Mouse (Mus musculus): ENCODE measurements around the gene Sgpl1. TPM values are rescaled to one million over a fixed set of nuclear protein-coding genes. Genes with fewer than 3 reads are reported as not detected.
A peak's percentile ranks its signal among the peaks of the same experiment; 100 is the strongest.

Gene Sgpl1
- polyA plus RNA-seq (2015; fragmentation: Nextera tagmentation; extraction: Ambion mirVana): 110 and 147 TPM in 2 replicates

DNA sequence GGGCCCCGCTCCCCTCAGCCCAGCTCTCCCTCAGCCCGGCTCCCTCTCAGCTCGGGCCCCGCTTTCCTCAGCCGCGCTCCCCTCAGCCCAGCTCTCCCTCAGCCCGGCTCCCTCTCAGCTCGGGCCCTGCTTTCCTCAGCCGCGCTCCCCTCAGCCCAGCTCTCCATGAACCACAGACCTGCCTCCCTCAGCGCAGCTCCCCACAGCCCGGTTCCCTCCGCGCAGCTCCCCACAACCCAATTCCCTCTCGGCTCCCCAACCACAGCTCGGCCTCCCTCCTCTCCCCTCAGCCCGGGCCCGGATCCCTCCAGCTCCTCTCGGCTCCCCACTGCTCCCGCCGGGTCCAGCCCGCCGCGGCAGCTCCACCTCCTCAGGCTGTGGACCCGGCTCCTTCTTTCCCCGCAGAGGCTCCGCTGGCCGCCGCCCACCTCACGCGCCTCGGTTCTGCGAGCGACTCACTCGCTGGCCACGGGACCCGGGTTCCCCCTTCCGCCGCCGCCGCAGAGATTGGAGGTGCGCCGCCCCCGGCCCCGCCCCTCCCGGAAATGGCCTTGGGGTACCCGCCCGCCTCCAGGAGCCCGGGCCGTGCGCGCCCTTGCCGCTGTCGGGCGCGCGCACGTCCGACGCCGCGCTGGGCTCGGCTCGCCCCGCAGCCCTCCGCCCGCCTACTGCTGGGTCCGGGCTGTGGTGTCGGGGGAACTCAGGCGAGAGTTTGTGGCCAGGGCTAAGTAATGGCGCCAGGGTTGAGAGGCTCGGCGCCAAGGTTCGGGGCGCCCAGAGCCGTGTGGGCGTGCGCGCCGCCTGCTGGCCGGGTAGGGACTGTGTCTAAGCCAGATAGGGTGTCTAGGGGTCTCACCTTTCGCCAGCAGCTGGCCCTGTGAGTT, at the start of gene Sgpl1:
TSS of gene Sgpl1 (minus strand) at position 547 of the 884 bp plus-strand sequence.
- no peaks in the 10 kb centered on the region for H3K36me3 ChIP-seq (ENCODE audit: control insufficient read depth, insufficient read depth, low read length)
- peak within 1 kb of the TSS; percentile 91 for H3K9ac ChIP-seq (ENCODE audit: low read depth, low read length)

DNA sequence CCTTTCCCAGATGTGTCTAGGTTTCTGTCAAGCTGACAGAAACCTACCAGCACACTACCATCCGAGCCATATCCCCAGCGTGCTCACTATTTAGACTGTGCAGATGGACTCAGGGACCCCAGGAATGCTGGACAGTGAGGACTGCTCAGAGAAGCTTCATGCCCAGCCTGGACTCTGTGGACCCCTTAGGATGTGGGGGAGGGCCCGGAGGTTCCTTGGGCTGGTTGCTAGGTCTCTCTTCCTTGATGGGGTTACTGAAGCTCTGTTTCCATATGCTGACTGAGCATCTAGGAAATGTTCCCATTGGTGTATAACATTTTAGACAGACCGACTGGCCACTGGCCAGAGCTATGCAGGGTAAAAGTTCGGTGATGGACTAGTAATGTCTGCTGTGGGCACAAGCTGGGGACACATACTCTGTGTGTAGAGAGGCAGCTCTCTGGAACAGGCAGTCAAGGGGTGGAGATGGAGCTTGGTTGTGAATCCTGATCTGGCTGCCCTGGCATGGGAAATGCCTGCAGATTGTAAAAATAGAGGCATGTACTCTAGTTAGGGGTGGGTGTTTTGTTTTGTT, 48.3 kb upstream of the Sgpl1 start:
- no peaks in the 10 kb centered on the region for H3K36me3 ChIP-seq (ENCODE audit: control insufficient read depth, insufficient read depth, low read length)
- H3K4me2 ChIP-seq (ENCODE audit: low read depth, low read length): no peak overlapping the region
- H3K27ac ChIP-seq (ENCODE audit: low read length): no peak overlapping the region
- no peak overlapping the region for H3K4me3 ChIP-seq (ENCODE audit: low read length)
- H3K9me3 ChIP-seq (ENCODE audit: control insufficient read depth, low read length): no peaks in the 10 kb centered on the region
- no peak for ATAC-seq
- 84% methylated on average over 5 of the region's 5 CpGs for WGBS
- no peaks in the 10 kb centered on the region for H3K27me3 ChIP-seq (replicated peaks; ENCODE audit: control insufficient read depth, insufficient read depth, low read length)
- no peak overlapping the region for H3K9ac ChIP-seq (ENCODE audit: low read depth, low read length)
- H3K4me1 ChIP-seq (ENCODE audit: control insufficient read depth, insufficient read depth, low read length): no peaks in the 10 kb centered on the region

More for the DNA sequence above, at the start of gene Sgpl1:
- ATAC-seq: peak; percentile 91
- Histone ChIP-seq H3K4me1 (ENCODE audit: control insufficient read depth, insufficient read depth, low read length) (peaks cover 6% of the 10 kb centered on the region), H3K4me3 (ENCODE audit: low read length) (peak within 1 kb of the TSS; percentile 66), H3K27me3 (replicated peaks; ENCODE audit: control insufficient read depth, insufficient read depth, low read length) (no peaks in the 10 kb centered on the region), H3K27ac (ENCODE audit: low read length) (peak within 1 kb of the TSS; percentile 84), H3K9me3 (ENCODE audit: control insufficient read depth, low read length) (no peaks in the 10 kb centered on the region), H3K4me2 (ENCODE audit: low read depth, low read length) (peak within 1 kb of the TSS; percentile 89)
- WGBS: under 1% methylated on average over 81 of the region's 82 CpGs

DNA sequence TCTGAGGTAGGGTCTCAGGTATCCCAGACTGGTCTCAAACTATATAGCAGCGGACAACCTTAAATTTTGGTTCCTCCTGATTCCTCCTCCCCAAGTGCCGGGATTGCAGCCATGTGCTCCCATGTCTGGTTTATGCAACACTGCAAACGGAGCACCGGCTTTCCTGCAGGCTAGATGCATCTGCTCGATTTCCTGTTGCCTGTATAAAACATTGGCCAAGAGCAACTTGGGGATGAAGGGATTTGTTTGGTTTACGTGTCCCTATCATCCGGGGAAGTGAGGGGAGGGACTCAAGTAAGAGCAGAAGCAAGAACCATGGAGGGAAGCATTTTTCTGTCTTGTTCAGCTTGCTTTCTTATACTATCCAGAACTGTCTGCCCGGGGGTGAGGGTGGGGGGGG, 47.7 kb upstream of the Sgpl1 start:
- H3K4me2 ChIP-seq (ENCODE audit: low read depth, low read length): no peak overlapping the region
- H3K27me3 ChIP-seq (replicated peaks; ENCODE audit: control insufficient read depth, insufficient read depth, low read length): no peaks in the 10 kb centered on the region
- H3K9ac ChIP-seq (ENCODE audit: low read depth, low read length): no peak overlapping the region
- no peaks in the 10 kb centered on the region for H3K36me3 ChIP-seq (ENCODE audit: control insufficient read depth, insufficient read depth, low read length)
- no peak overlapping the region for H3K27ac ChIP-seq (ENCODE audit: low read length)
- no peak overlapping the region for H3K4me3 ChIP-seq (ENCODE audit: low read length)
- 59% methylated on average over 8 of the region's 8 CpGs for WGBS
- H3K9me3 ChIP-seq (ENCODE audit: control insufficient read depth, low read length): no peaks in the 10 kb centered on the region
- no peak for ATAC-seq
- H3K4me1 ChIP-seq (ENCODE audit: control insufficient read depth, insufficient read depth, low read length): no peaks in the 10 kb centered on the region

DNA sequence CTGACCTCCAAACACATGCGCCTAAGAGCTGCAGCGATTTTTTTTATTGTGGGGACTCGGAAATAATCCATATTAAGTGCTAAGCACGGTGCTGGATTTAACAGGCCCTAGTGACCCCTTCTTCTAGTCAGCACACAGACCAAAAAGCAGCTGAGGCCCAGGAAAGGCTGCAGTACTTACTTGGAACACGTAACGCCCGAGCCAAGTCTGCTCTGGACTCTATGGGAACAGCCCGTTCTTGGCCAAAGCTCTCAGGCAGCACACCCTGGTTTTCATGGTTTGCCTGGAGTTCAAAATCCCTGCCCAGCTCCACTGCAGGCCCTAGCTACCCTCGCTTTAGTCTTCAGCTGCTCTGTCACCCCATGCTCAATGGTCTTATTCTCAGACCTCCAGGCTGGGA, 47.1 kb upstream of the Sgpl1 start:
- H3K9me3 ChIP-seq (ENCODE audit: control insufficient read depth, low read length): no peaks in the 10 kb centered on the region
- WGBS: 81% methylated on average over 9 of the region's 9 CpGs
- no peaks in the 10 kb centered on the region for H3K27me3 ChIP-seq (replicated peaks; ENCODE audit: control insufficient read depth, insufficient read depth, low read length)
- H3K4me1 ChIP-seq (ENCODE audit: control insufficient read depth, insufficient read depth, low read length): no peaks in the 10 kb centered on the region
- H3K4me2 ChIP-seq (ENCODE audit: low read depth, low read length): no peak overlapping the region
- H3K27ac ChIP-seq (ENCODE audit: low read length): no peak overlapping the region
- H3K9ac ChIP-seq (ENCODE audit: low read depth, low read length): no peak overlapping the region
- no peak overlapping the region for H3K4me3 ChIP-seq (ENCODE audit: low read length)
- ATAC-seq: no peak
- H3K36me3 ChIP-seq (ENCODE audit: control insufficient read depth, insufficient read depth, low read length): no peaks in the 10 kb centered on the region

DNA sequence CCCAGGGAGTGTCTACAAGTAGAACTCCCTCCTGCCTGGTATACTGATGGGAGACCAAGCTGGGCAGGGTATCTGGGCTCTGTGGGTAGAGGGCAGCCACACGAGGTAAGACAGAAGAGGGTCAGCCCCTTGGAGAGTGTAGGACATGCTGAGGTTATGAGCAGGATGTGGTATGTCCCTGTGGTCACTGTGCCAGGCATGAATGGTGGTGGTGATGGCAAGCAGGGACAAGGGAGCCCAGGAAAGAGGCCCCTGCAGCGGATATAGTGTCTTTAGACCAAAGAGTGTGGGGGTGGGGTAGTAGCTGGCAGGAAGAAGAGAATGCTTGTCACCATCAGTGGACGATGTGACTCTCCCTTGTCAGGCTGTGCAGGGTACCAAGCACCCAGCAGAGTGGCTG, 40.5 kb upstream of the Sgpl1 start:
- ATAC-seq: no peak
- 66% methylated on average over 3 of the region's 3 CpGs for WGBS
- H3K36me3 ChIP-seq (ENCODE audit: control insufficient read depth, insufficient read depth, low read length): no peaks in the 10 kb centered on the region

DNA sequence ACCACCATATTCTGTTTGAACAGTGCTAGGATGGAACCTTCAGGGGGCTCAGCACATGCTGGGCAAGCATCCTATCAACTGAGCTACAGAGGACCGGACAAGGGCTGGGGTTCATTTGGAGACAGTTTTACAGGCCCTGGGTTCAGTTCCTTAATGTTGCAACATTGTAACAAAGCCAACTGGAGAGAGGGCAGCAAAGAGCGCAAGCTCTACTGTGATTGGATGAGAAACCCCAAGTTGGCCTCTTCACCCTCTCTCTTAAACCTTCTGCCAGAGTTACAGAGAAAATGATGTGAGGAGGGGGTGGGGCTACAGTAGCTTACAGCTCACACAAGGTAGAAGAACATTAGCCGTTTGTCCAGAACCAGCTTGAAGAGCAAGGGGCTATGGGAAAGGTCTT, 39.5 kb upstream of the Sgpl1 start:
- Histone ChIP-seq H3K36me3 (ENCODE audit: control insufficient read depth, insufficient read depth, low read length) (no peaks in the 10 kb centered on the region), H3K9me3 (ENCODE audit: control insufficient read depth, low read length) (no peaks in the 10 kb centered on the region), H3K9ac (ENCODE audit: low read depth, low read length) (no peak overlapping the region), H3K27ac (ENCODE audit: low read length) (no peak overlapping the region), H3K4me2 (ENCODE audit: low read depth, low read length) (no peak overlapping the region), H3K4me3 (ENCODE audit: low read length) (no peak overlapping the region), H3K4me1 (ENCODE audit: control insufficient read depth, insufficient read depth, low read length) (no peaks in the 10 kb centered on the region; the same call in 1 of the 2 replicates), H3K27me3 (replicated peaks; ENCODE audit: control insufficient read depth, insufficient read depth, low read length) (no peaks in the 10 kb centered on the region)
- WGBS: 71% methylated on average over 3 of the region's 3 CpGs
- no peak for ATAC-seq

More for the DNA sequence above, 40.5 kb upstream of the Sgpl1 start:
- Histone ChIP-seq H3K4me2 (ENCODE audit: low read depth, low read length) (no peak overlapping the region), H3K9me3 (ENCODE audit: control insufficient read depth, low read length) (no peaks in the 10 kb centered on the region), H3K4me3 (ENCODE audit: low read length) (no peak overlapping the region), H3K4me1 (ENCODE audit: control insufficient read depth, insufficient read depth, low read length) (no peaks in the 10 kb centered on the region; the same call in 1 of the 2 replicates), H3K27ac (ENCODE audit: low read length) (no peak overlapping the region), H3K27me3 (replicated peaks; ENCODE audit: control insufficient read depth, insufficient read depth, low read length) (no peaks in the 10 kb centered on the region), H3K9ac (ENCODE audit: low read depth, low read length) (no peak overlapping the region)

DNA sequence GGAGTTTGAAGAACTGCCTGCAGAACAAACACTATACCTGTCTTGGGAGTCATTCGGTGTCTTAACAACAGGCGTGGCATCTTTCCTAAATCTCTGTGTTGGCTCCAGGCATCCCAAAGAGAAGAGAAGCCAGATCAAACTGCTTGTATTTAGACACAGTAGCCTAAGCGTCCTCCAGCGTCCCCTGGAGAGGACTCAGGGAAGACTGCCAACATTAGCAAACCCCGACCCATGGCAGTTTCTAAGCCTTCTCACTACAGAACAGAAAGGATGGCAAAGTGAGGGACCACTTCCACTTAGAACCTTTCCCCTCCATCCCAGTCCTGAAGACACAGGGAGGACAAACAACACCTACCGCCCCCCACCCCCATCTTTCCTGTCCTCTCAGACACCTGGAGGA, 32.4 kb upstream of the Sgpl1 start:
- Histone ChIP-seq H3K27ac (ENCODE audit: low read length) (no peak overlapping the region), H3K9ac (ENCODE audit: low read depth, low read length) (no peak overlapping the region), H3K27me3 (replicated peaks; ENCODE audit: control insufficient read depth, insufficient read depth, low read length) (0 out of 2 replicates have a peak, but pooled peaks cover 2% of the 10 kb centered on the region), H3K4me1 (ENCODE audit: control insufficient read depth, insufficient read depth, low read length) (peaks cover 3% of the 10 kb centered on the region; the same call in 1 of the 2 replicates), H3K9me3 (ENCODE audit: control insufficient read depth, low read length) (no peaks in the 10 kb centered on the region), H3K4me2 (ENCODE audit: low read depth, low read length) (no peak overlapping the region), H3K36me3 (ENCODE audit: control insufficient read depth, insufficient read depth, low read length) (no peaks in the 10 kb centered on the region), H3K4me3 (ENCODE audit: low read length) (no peak overlapping the region)
- no peak for ATAC-seq
- WGBS: 58% methylated on average over 6 of the region's 6 CpGs

DNA sequence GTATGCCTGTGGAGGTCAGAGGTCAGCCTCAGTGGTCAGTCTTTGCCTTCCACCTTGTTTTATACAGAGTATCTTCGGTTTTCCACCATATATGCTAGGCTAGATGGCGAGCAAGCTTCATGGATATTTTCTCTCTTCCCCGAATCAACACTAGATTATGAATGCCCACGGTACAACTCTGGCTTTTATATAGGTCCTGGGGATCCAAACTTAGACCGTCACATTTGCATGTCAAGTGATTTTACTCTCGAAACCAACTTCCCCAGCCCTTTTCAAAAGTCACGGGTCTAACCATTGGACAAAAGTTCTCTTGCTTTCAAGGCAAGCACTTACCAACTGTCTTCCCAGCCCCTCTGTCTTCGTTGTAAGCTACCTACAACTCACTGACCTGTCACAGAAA, 31.2 kb upstream of the Sgpl1 start:
- no peak overlapping the region for H3K4me2 ChIP-seq (ENCODE audit: low read depth, low read length)
- no peak for ATAC-seq
- 90% methylated on average over 8 of the region's 8 CpGs for WGBS
- H3K36me3 ChIP-seq (ENCODE audit: control insufficient read depth, insufficient read depth, low read length): no peaks in the 10 kb centered on the region
- no peaks in the 10 kb centered on the region for H3K9me3 ChIP-seq (ENCODE audit: control insufficient read depth, low read length)
- peaks cover 3% of the 10 kb centered on the region; the same call in 1 of the 2 replicates for H3K4me1 ChIP-seq (ENCODE audit: control insufficient read depth, insufficient read depth, low read length)
- 0 out of 2 replicates have a peak, but pooled peaks cover 2% of the 10 kb centered on the region for H3K27me3 ChIP-seq (replicated peaks; ENCODE audit: control insufficient read depth, insufficient read depth, low read length)
- no peak overlapping the region for H3K27ac ChIP-seq (ENCODE audit: low read length)
- H3K4me3 ChIP-seq (ENCODE audit: low read length): no peak overlapping the region
- no peak overlapping the region for H3K9ac ChIP-seq (ENCODE audit: low read depth, low read length)

DNA sequence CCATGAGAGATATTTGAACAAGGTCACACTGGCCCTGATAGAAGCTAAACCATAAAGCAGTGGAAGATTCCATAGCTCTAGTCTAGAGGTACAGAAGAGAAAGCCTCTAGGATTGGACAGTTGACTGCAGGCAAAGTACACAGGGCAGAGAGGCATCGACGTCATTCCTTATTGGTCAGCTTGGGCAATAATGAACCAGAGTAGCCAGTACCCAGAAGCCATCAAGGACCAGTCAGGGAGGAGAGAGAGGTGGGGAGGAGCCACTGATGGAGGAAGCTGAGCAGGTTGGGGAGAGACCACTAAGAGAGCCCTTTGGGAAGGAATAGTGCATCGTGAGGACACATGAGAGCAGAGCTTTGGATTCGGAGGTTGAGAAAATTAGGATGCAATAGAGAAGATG, 30.2 kb upstream of the Sgpl1 start:
- Histone ChIP-seq H3K4me2 (ENCODE audit: low read depth, low read length) (no peak overlapping the region), H3K27ac (ENCODE audit: low read length) (no peak overlapping the region), H3K9ac (ENCODE audit: low read depth, low read length) (no peak overlapping the region), H3K4me1 (ENCODE audit: control insufficient read depth, insufficient read depth, low read length) (peaks cover 3% of the 10 kb centered on the region; the same call in 1 of the 2 replicates), H3K4me3 (ENCODE audit: low read length) (no peak overlapping the region), H3K9me3 (ENCODE audit: control insufficient read depth, low read length) (no peaks in the 10 kb centered on the region), H3K36me3 (ENCODE audit: control insufficient read depth, insufficient read depth, low read length) (no peaks in the 10 kb centered on the region), H3K27me3 (replicated peaks; ENCODE audit: control insufficient read depth, insufficient read depth, low read length) (0 out of 2 replicates have a peak, but pooled peaks cover 2% of the 10 kb centered on the region)
- WGBS: 83% methylated on average over 4 of the region's 4 CpGs
- no peak for ATAC-seq
